Mouse (Mus musculus) hindbrain, embryonic 12.5 days (tissue): ENCODE data around the gene Nceh1. TPM values are rescaled to one million over a fixed set of nuclear protein-coding genes. Genes with fewer than 3 reads are reported as not detected.
"Not testable (repeated sequence)": the region's sequence is repeated elsewhere in the genome, so short reads cannot be mapped to it uniquely, and the experiment has no call there.

Experiments used
- ATAC-seq: fragments of 200-750 bp; cut with Nextera tagmentation; 2 replicates; pipeline ENCODE4 v1.8.0; 2017; ENCODE audit warnings: moderate TSS enrichment; ENCODE audit not compliant: low FRiP score
- H3K27ac ChIP-seq: fragments of 300-500 bp; sonication (generic); 2 replicates; pipeline ENCODE4 v1.5.1; 2016; ENCODE audit warnings: mild to moderate bottlenecking
- H3K27me3 ChIP-seq: fragments of 300-500 bp; sonication (generic); 2 replicates; pipeline ENCODE4 v1.6.1; 2016; ENCODE audit warnings: mild to moderate bottlenecking
- H3K36me3 ChIP-seq: fragments of 300-500 bp; sonication (generic); 2 replicates; pipeline ENCODE4 v1.6.1; 2016; ENCODE audit warnings: mild to moderate bottlenecking
- H3K4me1 ChIP-seq: fragments of 300-500 bp; sonication (generic); 2 replicates; pipeline ENCODE4 v1.6.1; 2016
- H3K4me2 ChIP-seq: fragments of 300-500 bp; sonication (generic); replicated peaks from 2 replicates; pipeline ENCODE4 v1.6.1; 2016; ENCODE audit warnings: mild to moderate bottlenecking
- H3K4me3 ChIP-seq: fragments of 300-500 bp; sonication (generic); 2 replicates; pipeline ENCODE4 v1.5.1; 2016; ENCODE audit warnings: mild to moderate bottlenecking
- H3K9ac ChIP-seq: fragments of 300-500 bp; sonication (generic); 2 replicates; pipeline ENCODE4 v1.6.1; 2016; ENCODE audit warnings: mild to moderate bottlenecking, moderate library complexity
- H3K9me3 ChIP-seq: fragments of 300-500 bp; sonication (generic); replicated peaks from 2 replicates; pipeline ENCODE4 v1.6.1; 2016; ENCODE audit warnings: mild to moderate bottlenecking
- WGBS: fragments of 180-500 bp; shearing (Covaris S2); methylation state at CpG from one replicate; pipeline ENCODE4 v1.1.7; 2016; 5-methylcytosine and 5-hydroxymethylcytosine counted together
- polyA plus RNA-seq: library from polyadenylated mRNA; unstranded; fragments of >200 nt; fragmentation: Nextera tagmentation; extraction: Ambion mirVana; gene quantifications from 2 replicates; pipeline ENCODE4 v1.2.1, GENCODE M21; 2016

Gene Nceh1
- polyA plus RNA-seq, 1 experiment from 2014 or later, result 5.6 TPM

DNA sequence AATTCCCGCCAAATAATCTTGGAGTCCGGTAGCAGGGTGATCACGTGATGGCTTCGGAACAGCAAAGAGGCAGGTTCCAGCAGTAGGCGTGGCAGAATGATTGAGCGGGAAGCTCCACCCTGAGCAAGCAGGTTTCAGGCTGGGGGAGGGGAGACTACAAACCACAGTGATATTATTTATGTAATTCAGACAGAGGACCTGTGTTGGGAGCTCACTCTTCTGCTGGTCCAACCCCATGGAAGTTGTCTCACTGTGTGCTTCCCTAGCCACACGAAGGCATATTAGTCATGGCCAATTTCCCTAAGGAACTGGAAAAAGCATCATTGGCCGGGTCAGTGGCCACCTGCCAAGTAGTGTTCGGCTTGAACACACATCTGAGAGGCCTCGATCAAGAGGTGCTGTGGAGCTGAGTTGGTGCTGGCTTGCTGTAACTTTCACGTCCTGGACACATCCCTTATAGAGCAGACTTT is 97.5 kb downstream of the Nceh1 start:
- Histone ChIP-seq H3K27ac (no peak overlapping the region), H3K9me3 (no peaks in the 10 kb centered on the region), H3K4me3 (no peak overlapping the region), H3K4me2 (no peak overlapping the region), H3K36me3 (no peaks in the 10 kb centered on the region), H3K4me1 (peaks cover 5% of the 10 kb centered on the region), H3K27me3 (0 out of 2 replicates have a peak, but pooled peaks cover 4% of the 10 kb centered on the region), H3K9ac (no peak overlapping the region)
- ATAC-seq, result no peak
- WGBS, result 68% methylated on average over 11 of the region's 11 CpGs

- ATAC-seq, result peak; percentile 74
- peaks cover 5% of the 10 kb centered on the region for H3K4me1 ChIP-seq
- H3K9me3 ChIP-seq, result no peaks in the 10 kb centered on the region
- H3K9ac ChIP-seq, result peak overlapping the region; percentile 33
- no peaks in the 10 kb centered on the region for H3K36me3 ChIP-seq
- H3K27me3 ChIP-seq, result 0 out of 2 replicates have a peak, but pooled peaks cover 4% of the 10 kb centered on the region
- peak overlapping the region; percentile 59 for H3K4me2 ChIP-seq
- H3K27ac ChIP-seq, result no peak overlapping the region
- 2% methylated on average over 27 of the region's 27 CpGs for WGBS
- peak overlapping the region; percentile 33 for H3K4me3 ChIP-seq
Measured at GRCm38 (mm10) chr3:27283071-27283713, 100.4 kb downstream of the Nceh1 start.

DNA sequence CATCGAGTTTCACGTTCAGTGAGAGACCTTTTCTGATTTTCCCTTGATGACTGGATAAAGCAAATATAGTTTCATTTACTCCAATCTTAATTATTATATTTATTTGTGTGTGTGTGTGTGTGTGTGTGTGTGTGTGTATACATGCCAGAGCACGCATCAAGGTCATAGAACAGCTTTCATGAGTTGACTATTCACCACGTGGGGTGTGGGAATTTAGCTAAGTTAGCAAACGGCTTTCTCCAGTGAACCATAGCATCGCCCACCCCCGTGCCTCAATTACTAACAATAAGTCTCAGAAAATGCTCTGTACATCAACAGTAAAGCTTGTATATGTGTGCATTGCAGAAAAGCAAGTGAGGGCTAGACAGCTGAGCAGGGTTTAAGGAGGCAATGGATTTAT is 101.0 kb downstream of the Nceh1 start:
- H3K4me1 ChIP-seq, result peaks cover 5% of the 10 kb centered on the region
- no peak for ATAC-seq
- no peak overlapping the region for H3K27ac ChIP-seq
- peak overlapping the region; percentile 59 for H3K4me2 ChIP-seq
- H3K9ac ChIP-seq, result no peak overlapping the region
- 44% methylated on average over 7 of the region's 7 CpGs for WGBS
- H3K4me3 ChIP-seq, result peak overlapping the region; percentile 33; the same call in 1 of the 2 replicates
- 0 out of 2 replicates have a peak, but pooled peaks cover 4% of the 10 kb centered on the region for H3K27me3 ChIP-seq
- H3K36me3 ChIP-seq, result no peaks in the 10 kb centered on the region
- no peaks in the 10 kb centered on the region for H3K9me3 ChIP-seq

GRCm38 (mm10) chr3:27284227-27284626 is 101.5 kb downstream of the Nceh1 start:
- no peaks in the 10 kb centered on the region for H3K36me3 ChIP-seq
- H3K4me2 ChIP-seq, result no peak overlapping the region
- 0 out of 2 replicates have a peak, but pooled peaks cover 4% of the 10 kb centered on the region for H3K27me3 ChIP-seq
- WGBS, result 89% methylated on average over 5 of the region's 5 CpGs
- peaks cover 5% of the 10 kb centered on the region for H3K4me1 ChIP-seq
- no peak overlapping the region for H3K9ac ChIP-seq
- H3K4me3 ChIP-seq, result no peak overlapping the region
- no peaks in the 10 kb centered on the region for H3K9me3 ChIP-seq
- no peak overlapping the region for H3K27ac ChIP-seq
- no peak for ATAC-seq

DNA sequence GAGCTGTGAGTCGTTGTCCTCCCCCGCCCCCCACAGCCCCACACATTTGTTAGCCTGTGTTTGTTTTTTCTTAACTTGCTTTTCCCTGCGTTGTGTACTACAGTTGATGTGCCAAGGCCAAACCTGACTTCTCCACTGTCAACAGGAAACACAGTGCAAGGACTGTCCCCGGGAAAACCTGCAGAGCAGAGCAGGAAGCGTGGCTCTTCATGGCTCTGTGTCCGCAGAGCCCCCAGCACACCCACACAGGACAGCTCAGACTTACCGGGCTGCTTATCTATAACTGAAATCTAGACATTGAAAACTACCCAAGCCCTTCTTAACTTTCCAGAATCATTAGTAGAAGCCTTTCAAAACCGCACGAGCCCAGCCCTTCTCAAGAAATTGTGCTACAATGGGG is 102.3 kb downstream of the Nceh1 start:
- no peak overlapping the region for H3K4me3 ChIP-seq
- H3K27me3 ChIP-seq, result 0 out of 2 replicates have a peak, but pooled peaks cover 4% of the 10 kb centered on the region
- no peaks in the 10 kb centered on the region for H3K36me3 ChIP-seq
- H3K4me1 ChIP-seq, result peaks cover 5% of the 10 kb centered on the region
- ATAC-seq, result no peak
- H3K9ac ChIP-seq, result no peak overlapping the region
- H3K27ac ChIP-seq, result no peak overlapping the region
- H3K4me2 ChIP-seq, result no peak overlapping the region
- WGBS, result 81% methylated on average over 9 of the region's 9 CpGs
- no peaks in the 10 kb centered on the region for H3K9me3 ChIP-seq

DNA sequence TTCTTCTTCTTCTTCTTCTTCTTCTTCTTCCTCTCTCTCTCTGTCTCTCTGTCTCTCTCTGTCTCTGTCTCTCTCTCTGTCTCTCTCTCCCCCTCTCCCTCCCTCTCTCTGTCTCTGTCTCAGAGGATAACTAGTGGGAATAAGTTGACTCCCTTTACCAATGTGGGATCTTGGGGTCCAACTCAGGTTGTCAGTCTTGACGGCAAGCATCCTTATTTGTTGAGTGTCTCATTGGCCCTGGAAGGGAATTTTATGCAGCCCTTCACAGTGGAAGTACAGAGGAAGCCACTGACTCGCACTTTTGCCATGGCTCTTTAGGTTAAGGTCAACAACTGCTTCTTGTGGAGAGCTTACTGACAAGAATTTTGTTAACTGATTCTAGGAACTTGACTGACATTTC is 105.5 kb downstream of the Nceh1 start:
- no peaks in the 10 kb centered on the region for H3K27me3 ChIP-seq
- WGBS, result 72% methylated on average over 2 of the region's 2 CpGs
- H3K4me1 ChIP-seq, result no peaks in the 10 kb centered on the region; the same call in 1 of the 2 replicates
- no peak overlapping the region for H3K27ac ChIP-seq
- no peak overlapping the region for H3K4me3 ChIP-seq
- H3K4me2 ChIP-seq, result no peak overlapping the region
- H3K36me3 ChIP-seq, result no peaks in the 10 kb centered on the region
- ATAC-seq, result no peak
- H3K9ac ChIP-seq, result no peak overlapping the region
- H3K9me3 ChIP-seq, result no peaks in the 10 kb centered on the region

DNA sequence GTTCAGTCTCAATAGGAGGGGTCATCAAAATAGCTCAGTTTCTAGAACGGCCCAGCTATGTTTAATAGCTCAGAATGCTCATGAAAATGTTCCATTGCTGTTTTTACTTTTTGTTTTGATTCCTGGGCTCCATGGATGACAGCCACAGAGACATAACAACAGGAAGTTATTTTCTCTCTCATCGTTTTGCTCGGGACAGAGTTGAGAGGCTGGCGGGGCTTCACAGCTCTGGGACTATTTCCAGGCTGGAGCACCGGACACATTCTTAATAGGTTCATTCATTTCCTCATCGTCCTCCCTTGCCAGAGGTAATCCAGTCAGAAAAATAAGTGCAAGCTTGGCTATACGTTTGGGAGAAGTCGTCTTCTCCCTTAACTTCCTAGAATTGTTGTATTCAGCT is 106.1 kb downstream of the Nceh1 start:
- Histone ChIP-seq H3K27me3 (no peaks in the 10 kb centered on the region), H3K9ac (no peak overlapping the region), H3K36me3 (no peaks in the 10 kb centered on the region), H3K27ac (no peak overlapping the region), H3K9me3 (no peaks in the 10 kb centered on the region), H3K4me2 (no peak overlapping the region), H3K4me3 (no peak overlapping the region), H3K4me1 (no peaks in the 10 kb centered on the region)
- 74% methylated on average over 8 of the region's 8 CpGs for WGBS
- ATAC-seq, result no peak

DNA sequence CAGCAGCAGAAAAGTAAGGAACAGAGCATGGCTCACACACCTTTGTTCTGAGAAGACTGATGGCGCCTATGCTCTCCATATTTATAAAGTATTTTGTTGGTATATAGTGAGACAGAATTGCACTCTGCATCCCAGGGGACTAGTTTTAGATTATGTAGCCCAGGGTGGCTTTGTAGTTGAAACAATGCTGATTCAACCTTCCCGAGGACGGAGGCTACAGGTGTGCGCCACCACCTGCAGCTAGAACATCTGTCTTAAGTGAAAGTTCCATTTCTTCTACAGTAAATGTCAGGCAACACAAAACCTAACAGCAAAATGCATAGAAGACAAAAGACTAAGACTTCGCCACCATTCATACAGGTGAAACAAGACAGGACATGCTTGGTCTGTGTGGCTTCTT is 107.5 kb downstream of the Nceh1 start:
- no peak for ATAC-seq
- Histone ChIP-seq H3K27ac (no peak overlapping the region), H3K27me3 (no peaks in the 10 kb centered on the region), H3K9me3 (no peaks in the 10 kb centered on the region), H3K4me2 (no peak overlapping the region), H3K36me3 (no peaks in the 10 kb centered on the region), H3K9ac (no peak overlapping the region), H3K4me3 (no peak overlapping the region), H3K4me1 (no peaks in the 10 kb centered on the region)
- WGBS, result 81% methylated on average over 5 of the region's 5 CpGs

GRCm38 (mm10) chr3:27290945-27291344 is 108.2 kb downstream of the Nceh1 start:
- H3K27ac ChIP-seq, H3K27me3 ChIP-seq, H3K9ac ChIP-seq, H3K4me1 ChIP-seq, ATAC-seq, H3K36me3 ChIP-seq, H3K9me3 ChIP-seq, H3K4me2 ChIP-seq, H3K4me3 ChIP-seq: not testable (repeated sequence)
- WGBS, result 92% methylated on average over 5 of the region's 5 CpGs

- not testable (repeated sequence) for H3K4me1 ChIP-seq, H3K4me2 ChIP-seq, H3K27me3 ChIP-seq, H3K27ac ChIP-seq, H3K4me3 ChIP-seq, H3K9ac ChIP-seq, H3K9me3 ChIP-seq, H3K36me3 ChIP-seq, ATAC-seq
- 81% methylated on average over 4 of the region's 4 CpGs for WGBS
Measured at GRCm38 (mm10) chr3:27291411-27291810, 108.6 kb downstream of the Nceh1 start.

DNA sequence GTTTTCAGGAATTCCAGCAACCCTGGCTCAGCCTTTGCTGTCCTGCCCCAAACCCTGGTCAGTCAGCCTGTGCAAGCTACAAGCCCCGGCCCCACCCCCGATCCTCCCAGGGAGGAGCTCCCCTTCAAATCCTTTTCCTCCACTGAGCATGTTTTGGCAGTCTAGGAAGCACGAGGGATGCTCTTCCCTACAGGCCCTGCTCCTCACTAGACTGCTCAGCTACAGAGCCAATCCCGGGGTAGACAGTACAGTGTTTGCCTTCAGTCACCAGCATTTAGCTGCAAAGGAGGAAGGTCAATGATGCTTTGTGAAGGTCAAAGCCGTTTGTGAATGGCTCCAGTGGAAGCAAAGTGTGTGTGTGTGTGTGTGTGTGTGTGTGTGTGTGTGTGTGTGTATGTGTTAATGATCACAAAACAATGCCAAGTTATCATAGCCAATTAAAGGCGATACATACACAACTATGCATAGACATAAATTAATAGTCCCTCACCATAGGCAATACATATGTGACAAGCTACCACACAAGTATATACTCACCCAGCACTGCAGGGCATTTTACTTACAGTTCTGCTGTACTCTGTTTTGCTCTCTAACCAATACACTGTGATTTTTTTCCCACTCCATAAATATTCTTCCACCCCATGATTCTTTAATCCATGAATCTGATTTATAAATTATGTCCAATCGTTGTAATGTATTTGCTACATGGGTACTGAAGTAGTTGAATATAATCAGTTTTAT is 111.0 kb downstream of the Nceh1 start:
- Histone ChIP-seq H3K4me3 (no peak overlapping the region), H3K9me3 (no peaks in the 10 kb centered on the region), H3K27me3 (no peaks in the 10 kb centered on the region), H3K27ac (no peak overlapping the region), H3K9ac (0 out of 2 replicates have a peak overlapping the region, but pooled peaks have one; percentile 2), H3K36me3 (no peaks in the 10 kb centered on the region), H3K4me1 (no peaks in the 10 kb centered on the region), H3K4me2 (no peak overlapping the region)
- WGBS, result 67% methylated on average over 7 of the region's 7 CpGs
- no peak for ATAC-seq

- WGBS, result 84% methylated on average over 4 of the region's 4 CpGs
- no peak overlapping the region for H3K4me2 ChIP-seq
- no peak overlapping the region for H3K9ac ChIP-seq
- no peaks in the 10 kb centered on the region for H3K9me3 ChIP-seq
- no peaks in the 10 kb centered on the region for H3K4me1 ChIP-seq
- no peak overlapping the region for H3K4me3 ChIP-seq
- no peaks in the 10 kb centered on the region for H3K36me3 ChIP-seq
- H3K27ac ChIP-seq, result no peak overlapping the region
- ATAC-seq, result no peak
- H3K27me3 ChIP-seq, result no peaks in the 10 kb centered on the region
Measured at GRCm38 (mm10) chr3:27300451-27300850, 117.7 kb downstream of the Nceh1 start.
